8 mouse cellular contexts compared by ENCODE assay signal in the genomic region with DNA sequence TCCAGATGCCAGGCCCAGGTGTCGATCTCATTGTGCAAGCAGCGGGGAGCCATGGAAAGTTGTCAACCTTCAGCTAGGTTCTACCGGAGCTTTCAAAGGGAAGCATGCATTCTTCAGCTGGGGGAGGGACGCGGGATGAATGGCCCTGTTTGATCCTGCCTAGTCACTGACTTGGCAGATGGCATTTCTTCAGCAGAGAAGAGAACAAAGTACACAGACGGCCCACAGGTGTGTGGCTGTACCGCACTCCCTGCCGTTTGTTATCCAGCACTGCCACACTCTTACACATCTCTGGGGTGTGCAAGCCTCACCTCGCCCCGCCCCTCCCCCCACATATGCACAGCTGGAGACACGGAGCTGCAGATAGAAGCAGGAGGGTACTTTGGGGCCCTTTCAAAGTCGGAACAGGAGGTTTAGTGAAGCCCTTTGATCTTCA.
DNase-seq lines count a peak whose midpoint lies in the region; ATAC-seq and TF ChIP-seq lines count a peak whose summit lies in the region.

No protein-coding gene starts in this region.

- peak overlapping the region; percentile 7 for H3K4me2 ChIP-seq in liver, embryonic 11.5 days

- peak; percentile 92 for ATAC-seq in liver, embryonic 11.5 days (replicated peaks; ENCODE audit: low FRiP score)

- DNase-seq in adrenal gland, postnatal 36 days: peak; percentile 8 to 25
- no peak for DNase-seq in adrenal gland, postnatal 4 days (ENCODE audit: low spot score in 2 of 2)
- peak; percentile 50 for DNase-seq in CD4-positive, CD25-positive, alpha-beta regulatory T cell, adult 2 months (ENCODE audit: low read depth, low spot score)
- DNase-seq in fat pad, adult 2 months (ENCODE audit: extremely low read depth, low read depth, low spot score): peak; percentile 92
- peak; percentile 42 for DNase-seq in liver, embryonic 11.5 days (ENCODE audit: low spot score)
- DNase-seq in gastrocnemius, adult 2 months: no peak
- DNase-seq in gastrocnemius, adult 18-20 months (ENCODE audit: low spot score): no peak
- no peak for DNase-seq in cerebellum, adult 8-10 months

- H3K27ac ChIP-seq in liver, embryonic 11.5 days (ENCODE audit: low read depth, low read length): no peak overlapping the region
- H3K27ac ChIP-seq in gastrocnemius, adult 2 months: no peak overlapping the region

- intact Hi-C loops in gastrocnemius, adult 2 months (cut with DNase I): no loop called here

- H3K4me1 ChIP-seq in liver, embryonic 11.5 days (replicated peaks; ENCODE audit: control insufficient read depth, insufficient read depth, low read length): peaks cover 18% of the 10 kb centered on the region

- no peaks in the 10 kb centered on the region for H3K27me3 ChIP-seq in liver, embryonic 11.5 days (replicated peaks; ENCODE audit: control insufficient read depth, insufficient read depth, low read length)

- 0 out of 2 replicates have a peak overlapping the region, but pooled peaks have one; percentile 7 for H3K9ac ChIP-seq in liver, embryonic 11.5 days (ENCODE audit: low read depth, low read length)

- WGBS in liver, embryonic 11.5 days: 22% methylated on average over 12 of the region's 12 CpGs

- H3K9me3 ChIP-seq in liver, embryonic 11.5 days (ENCODE audit: control insufficient read depth, low read length): no peaks in the 10 kb centered on the region

- no peak for TF ChIP-seq CTCF in gastrocnemius, adult 2 months (IDR thresholded peaks at IDR 0.05)

- no peak overlapping the region for H3K4me3 ChIP-seq in liver, embryonic 11.5 days (ENCODE audit: low read depth, low read length)
- no peak overlapping the region for H3K4me3 ChIP-seq in gastrocnemius, adult 2 months

- H3K36me3 ChIP-seq in liver, embryonic 11.5 days (ENCODE audit: control insufficient read depth, insufficient read depth, low read length): no peaks in the 10 kb centered on the region

Comparison
In these comparisons a context has a peak if more than half of its experiments do, and no peak if none do; other contexts are left out.
1. DNase-seq: peak in adrenal gland, postnatal 36 days (2 of 2), CD4-positive, CD25-positive, alpha-beta regulatory T cell, adult 2 months (single experiment), fat pad, adult 2 months (single experiment) and liver, embryonic 11.5 days (single experiment); none in adrenal gland, postnatal 4 days (0 of 2), gastrocnemius, adult 2 months (single experiment), gastrocnemius, adult 18-20 months (single experiment) and cerebellum, adult 8-10 months (single experiment).